Mouse (Mus musculus): ENCODE data around the gene Aprt. TPM values are rescaled to one million over a fixed set of nuclear protein-coding genes. Genes with fewer than 3 reads are reported as not detected.

Gene Aprt
- total and polyA plus RNA-seq, 3 experiments, result 516 to 561 (median 524) TPM

DNA sequence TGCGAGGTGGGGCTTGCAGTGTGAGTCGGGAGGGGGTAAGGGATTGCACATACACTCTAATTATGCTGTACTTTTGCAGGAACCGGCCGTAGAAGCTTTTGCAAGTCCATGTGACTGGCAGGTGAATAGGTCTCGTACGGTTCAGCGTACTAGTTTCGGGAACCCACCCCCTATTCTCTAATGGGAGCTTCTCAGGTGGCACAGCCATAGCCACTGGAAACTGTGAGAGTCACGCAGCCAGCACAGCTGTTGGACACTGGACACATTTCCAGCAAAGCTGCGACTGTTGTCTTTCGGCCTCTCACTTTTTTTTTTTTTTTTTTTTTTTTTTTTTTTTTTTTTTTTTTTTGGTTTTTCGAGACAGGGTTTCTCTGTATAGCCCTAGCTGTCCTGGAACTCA, 30.1 kb upstream of the Aprt start:
- no peak overlapping the region for H3K9ac ChIP-seq (ENCODE audit: insufficient read depth, low read depth)
- H3K36me3 ChIP-seq (replicated peaks in 1 of 2; ENCODE audit: control insufficient read depth in 1 of 2, insufficient read depth in 1 of 2, low read length in 1 of 2), result peaks cover 3 to 26% of the 10 kb centered on the region in 2 experiments
- in situ Hi-C loops (cut with MboI; ENCODE audit: low pct_ligation_motif_present, low pct_unique_long_range_greater_than_20kb, low sequenced_read_pairs), result no loop called here
- TF ChIP-seq EP300 (IDR thresholded peaks at IDR 0.05; ENCODE audit: low read length) (peak; percentile 62), SIN3A (IDR thresholded peaks at IDR 0.05; ENCODE audit: low read length) (peak; percentile 61), BHLHE40 (IDR thresholded peaks at IDR 0.05; ENCODE audit: low read depth, low read length) (peak; percentile 91), ZNF384 (IDR thresholded peaks at IDR 0.05; ENCODE audit: low read depth, low read length) (peak; percentile 94), MAX (IDR thresholded peaks at IDR 0.05; ENCODE audit: low read length) (peak; percentile 79), ZKSCAN1 (IDR thresholded peaks at IDR 0.05; ENCODE audit: borderline replicate concordance, low read depth, low read length) (no peak), TBP (conservative IDR thresholded peaks at IDR 0.05; ENCODE audit: low read depth, low read length) (0 out of 2 replicates have a peak, but pooled peaks have one; percentile 11), MAZ (IDR thresholded peaks at IDR 0.05; ENCODE audit: low read depth, low read length) (no peak), MYC (IDR thresholded peaks at IDR 0.05; ENCODE audit: low read depth, low read length) (peak; percentile 48; the same call in 1 of the 2 replicates), CTCF (conservative IDR thresholded peaks at IDR 0.05 in 1 of 2, IDR thresholded peaks at IDR 0.05 in 1 of 2; ENCODE audit: low read depth in 2 of 2, low read length in 2 of 2) (no peak), ETS1 (conservative IDR thresholded peaks at IDR 0.05; ENCODE audit: low read depth, low read length) (peak; percentile 84), IRF4 (IDR thresholded peaks at IDR 0.05; ENCODE audit: low read depth, low read length) (peak; percentile 21; the same call in 1 of the 2 replicates), ZC3H11A (IDR thresholded peaks at IDR 0.05; ENCODE audit: low read depth, low read length) (no peak), TCF12 (IDR thresholded peaks at IDR 0.05; ENCODE audit: low read depth, low read length) (peak; percentile 83; the same call in 1 of the 2 replicates), USF2 (conservative IDR thresholded peaks at IDR 0.05; ENCODE audit: low read depth, low read length) (0 out of 2 replicates have a peak, but pooled peaks have one; percentile 10), MXI1 (IDR thresholded peaks at IDR 0.05; ENCODE audit: low read depth, low read length) (peak; percentile 75)
- dilution Hi-C loops (cut with MboI; ENCODE audit: extremely low pct_ligation_motif_present, extremely low pct_unique_long_range_greater_than_20kb, low sequenced_read_pairs), result no loop called here
- H3K4me3 ChIP-seq (replicated peaks in 1 of 3; ENCODE audit: low read depth in 2 of 3, low read length in 2 of 3, poor library complexity in 1 of 3), result no peak overlapping the region
- H3K4me1 ChIP-seq (ENCODE audit: control insufficient read depth in 1 of 2, insufficient read depth in 2 of 2), result peaks cover 7 to 59% of the 10 kb centered on the region in 2 experiments
- H3K27ac ChIP-seq (ENCODE audit: insufficient read depth, low read depth), result 0 out of 2 replicates have a peak overlapping the region, but pooled peaks have one; percentile 10
- no peaks in the 10 kb centered on the region for H3K27me3 ChIP-seq (replicated peaks)
- peak; percentile 71 for DNase-seq (ENCODE audit: extremely low read depth)
- H3K4me2 ChIP-seq (ENCODE audit: insufficient read depth, low read depth, poor library complexity, severe bottlenecking), result no peak overlapping the region
- H3K79me2 ChIP-seq (replicated peaks; ENCODE audit: control insufficient read depth, extremely low read depth, insufficient read depth, poor library complexity, severe bottlenecking), result no peaks in the 10 kb centered on the region
- H3K9me3 ChIP-seq (replicated peaks; ENCODE audit: low read length), result no peaks in the 10 kb centered on the region

DNA sequence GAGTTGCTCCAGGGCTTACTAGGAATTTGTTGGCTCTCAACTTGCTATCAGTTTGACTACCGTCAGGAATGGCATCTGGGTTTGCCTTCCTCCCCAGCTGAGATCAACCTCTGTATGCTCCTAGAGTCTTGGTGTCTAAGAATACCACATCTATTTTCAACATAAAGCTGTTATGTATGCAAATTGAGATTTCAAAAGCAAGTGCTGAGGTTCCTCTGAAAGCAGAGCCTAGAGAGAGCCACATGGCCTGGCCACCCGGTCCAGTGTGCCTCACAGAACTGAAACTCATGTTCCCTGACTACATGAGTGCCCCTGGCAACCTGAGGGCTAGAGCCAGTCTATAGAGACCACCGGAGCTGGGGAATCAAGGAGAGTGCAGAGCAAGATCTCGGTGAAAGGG, 28.7 kb upstream of the Aprt start:
- Histone ChIP-seq H3K36me3 (replicated peaks in 1 of 2; ENCODE audit: control insufficient read depth in 1 of 2, insufficient read depth in 1 of 2, low read length in 1 of 2) (peaks cover 12 to 40% of the 10 kb centered on the region in 2 experiments), H3K9me3 (replicated peaks; ENCODE audit: low read length) (no peaks in the 10 kb centered on the region), H3K4me3 (replicated peaks in 1 of 3; ENCODE audit: low read depth in 2 of 3, low read length in 2 of 3, poor library complexity in 1 of 3) (no peak overlapping the region), H3K27me3 (replicated peaks) (no peaks in the 10 kb centered on the region), H3K79me2 (replicated peaks; ENCODE audit: control insufficient read depth, extremely low read depth, insufficient read depth, poor library complexity, severe bottlenecking) (no peaks in the 10 kb centered on the region), H3K4me1 (ENCODE audit: control insufficient read depth in 1 of 2, insufficient read depth in 2 of 2) (peaks cover 7 to 73% of the 10 kb centered on the region in 2 experiments), H3K4me2 (ENCODE audit: insufficient read depth, low read depth, poor library complexity, severe bottlenecking) (peak overlapping the region; percentile 74), H3K27ac (ENCODE audit: insufficient read depth, low read depth) (peak overlapping the region; percentile 50), H3K9ac (ENCODE audit: insufficient read depth, low read depth) (peak overlapping the region; percentile 2; the same call in 1 of the 2 replicates)
- DNase-seq (ENCODE audit: extremely low read depth), result peak; percentile 64
- in situ Hi-C loops (cut with MboI; ENCODE audit: low pct_ligation_motif_present, low pct_unique_long_range_greater_than_20kb, low sequenced_read_pairs), result no loop called here
- dilution Hi-C loops (cut with MboI; ENCODE audit: extremely low pct_ligation_motif_present, extremely low pct_unique_long_range_greater_than_20kb, low sequenced_read_pairs), result no loop called here
- TF ChIP-seq CTCF (conservative IDR thresholded peaks at IDR 0.05 in 1 of 2, IDR thresholded peaks at IDR 0.05 in 1 of 2; ENCODE audit: low read depth in 2 of 2, low read length in 2 of 2) (no peak), SMC3 (IDR thresholded peaks at IDR 0.05; ENCODE audit: low read depth, low read length) (no peak; the same call in 1 of the 2 replicates), ZKSCAN1 (IDR thresholded peaks at IDR 0.05; ENCODE audit: borderline replicate concordance, low read depth, low read length) (no peak), E2F4 (IDR thresholded peaks at IDR 0.05; ENCODE audit: insufficient replicate concordance, low read depth, low read length) (no peak), ELF1 (IDR thresholded peaks at IDR 0.05; ENCODE audit: low read depth, low read length) (no peak), MAFK (IDR thresholded peaks at IDR 0.05; ENCODE audit: insufficient replicate concordance, low read length) (no peak), USF1 (IDR thresholded peaks at IDR 0.05; ENCODE audit: low read depth, low read length) (no peak), MAZ (IDR thresholded peaks at IDR 0.05; ENCODE audit: low read depth, low read length) (0 out of 2 replicates have a peak, but pooled peaks have one; percentile 43), ZNF384 (IDR thresholded peaks at IDR 0.05; ENCODE audit: low read depth, low read length) (0 out of 2 replicates have a peak, but pooled peaks have one; percentile 55), NELFE (IDR thresholded peaks at IDR 0.05; ENCODE audit: low read depth, low read length) (no peak), TCF12 (IDR thresholded peaks at IDR 0.05; ENCODE audit: low read depth, low read length) (peak; percentile 62), RCOR1 (conservative IDR thresholded peaks at IDR 0.05; ENCODE audit: low read depth, low read length) (no peak), JUND (conservative IDR thresholded peaks at IDR 0.05; ENCODE audit: low read depth, low read length) (no peak), NRF1 (IDR thresholded peaks at IDR 0.05; ENCODE audit: low read depth, low read length) (no peak), PAX5 (IDR thresholded peaks at IDR 0.05; ENCODE audit: low read length) (no peak), JUN (IDR thresholded peaks at IDR 0.05; ENCODE audit: insufficient read depth, low read depth, low read length) (no peak), MEF2A (IDR thresholded peaks at IDR 0.05; ENCODE audit: borderline replicate concordance, low read depth, low read length) (peak; percentile 90), ZMIZ1 (IDR thresholded peaks at IDR 0.05; ENCODE audit: low read depth, low read length) (no peak), RAD21 (IDR thresholded peaks at IDR 0.05; ENCODE audit: low read depth, low read length) (no peak), TBP (conservative IDR thresholded peaks at IDR 0.05; ENCODE audit: low read depth, low read length) (0 out of 2 replicates have a peak, but pooled peaks have one; percentile 50), POLR2AphosphoS2 (IDR thresholded peaks at IDR 0.05; ENCODE audit: low read depth, low read length) (no peak)

Measured in CH12.LX (cell line).